Mouse (Mus musculus) MEL-GATA-1-ER (cell line): Measurements from ENCODE around the gene Ispd.

Experiments used
- DNase-seq: peaks from one replicate; pipeline ENCODE4 v3.0.0-alpha.2; 2012; ENCODE audit warnings: low read depth; ENCODE audit errors: extremely low read depth

Gene Ispd

DNA sequence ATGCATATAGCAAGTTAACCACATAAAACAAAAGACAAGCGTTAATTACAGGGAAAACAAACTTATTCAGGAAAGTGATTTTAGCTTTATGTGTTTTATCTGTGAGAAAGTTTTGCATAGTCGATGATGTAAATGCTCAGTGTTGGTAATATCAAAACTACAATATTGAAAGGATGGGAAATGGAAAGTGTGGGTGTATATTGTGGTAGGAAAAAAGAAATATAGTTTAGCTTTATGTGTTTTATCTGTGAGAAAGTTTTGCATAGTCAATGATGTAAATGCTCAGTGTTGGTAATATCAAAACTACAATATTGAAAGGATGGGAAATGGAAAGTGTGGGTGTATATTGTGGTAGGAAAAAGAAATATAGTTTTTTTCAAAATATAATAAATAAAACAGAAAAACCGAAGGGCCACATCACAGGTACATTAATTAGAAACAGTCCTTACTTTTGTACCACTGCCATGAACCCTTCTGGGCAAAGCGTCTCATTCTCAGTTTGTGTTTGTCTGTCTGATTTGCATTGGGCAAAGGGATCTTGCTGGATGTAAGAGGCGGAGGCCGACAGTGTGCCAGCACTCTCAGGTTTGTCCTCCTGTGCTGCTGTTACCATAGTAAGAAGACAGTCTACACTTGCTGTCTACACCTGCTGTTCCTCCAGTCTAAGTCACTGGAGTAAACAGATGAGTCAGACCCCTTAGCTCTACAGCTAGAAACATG is 87.2 kb downstream of the Ispd start:
- no peak for DNase-seq

DNA sequence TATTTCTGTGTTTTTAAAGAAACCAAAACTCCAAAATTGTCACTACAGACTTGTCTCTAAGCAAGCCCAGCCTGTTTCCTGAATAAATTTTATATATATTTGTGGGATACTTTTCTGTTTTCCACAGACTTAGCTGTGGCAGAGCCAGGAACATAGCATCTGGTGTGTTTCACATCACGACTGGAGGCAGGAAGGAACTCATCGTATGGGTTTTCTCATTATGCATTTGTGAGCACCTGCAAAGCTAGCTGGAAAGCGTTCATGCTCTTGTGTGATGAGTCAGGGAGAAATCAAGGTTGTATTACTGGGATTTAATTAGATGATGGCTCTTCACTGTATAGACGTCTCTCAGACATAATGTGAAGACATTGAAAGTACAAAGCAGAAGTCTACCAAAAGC is 90.2 kb downstream of the Ispd start:
- DNase-seq = no peak

DNA sequence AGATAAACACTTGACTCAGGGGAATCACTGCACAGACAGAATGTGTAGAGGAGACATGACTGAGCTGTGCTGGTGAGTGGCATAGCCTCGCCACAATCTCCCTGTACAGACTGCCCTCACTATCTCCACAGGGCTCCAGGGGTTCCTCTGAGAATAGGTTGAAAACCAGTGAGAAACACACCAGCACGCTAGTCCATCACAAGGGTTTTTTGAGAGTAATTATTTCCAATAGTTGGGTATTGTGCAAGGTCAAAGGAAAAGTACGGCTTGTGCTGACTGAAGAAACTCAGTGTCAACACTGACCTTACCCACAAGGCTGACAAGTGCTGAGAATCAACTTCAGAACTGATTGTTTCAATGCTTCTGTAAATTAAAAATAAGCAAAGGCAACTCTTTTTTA is 92.9 kb downstream of the Ispd start:
- no peak for DNase-seq

DNA sequence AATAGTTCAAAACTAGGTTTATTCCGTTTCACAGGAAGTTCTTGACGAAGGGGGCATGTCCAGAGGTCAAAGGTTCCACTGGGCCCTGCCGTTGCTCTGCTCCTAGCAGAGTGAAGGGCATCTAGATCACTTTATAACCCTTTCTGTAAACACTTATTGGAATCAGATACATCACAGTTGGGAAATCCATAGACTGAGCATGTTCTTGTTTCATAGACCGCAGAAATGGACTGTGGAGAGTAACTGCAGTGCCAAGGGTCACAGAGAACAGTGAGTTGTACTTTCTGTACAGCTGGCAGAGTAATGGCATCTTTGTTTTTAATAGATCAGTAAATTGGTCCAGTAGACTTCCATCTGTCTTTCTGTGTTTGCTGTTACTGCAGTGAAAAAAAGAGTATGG is 94.0 kb downstream of the Ispd start:
- no peak for DNase-seq

DNA sequence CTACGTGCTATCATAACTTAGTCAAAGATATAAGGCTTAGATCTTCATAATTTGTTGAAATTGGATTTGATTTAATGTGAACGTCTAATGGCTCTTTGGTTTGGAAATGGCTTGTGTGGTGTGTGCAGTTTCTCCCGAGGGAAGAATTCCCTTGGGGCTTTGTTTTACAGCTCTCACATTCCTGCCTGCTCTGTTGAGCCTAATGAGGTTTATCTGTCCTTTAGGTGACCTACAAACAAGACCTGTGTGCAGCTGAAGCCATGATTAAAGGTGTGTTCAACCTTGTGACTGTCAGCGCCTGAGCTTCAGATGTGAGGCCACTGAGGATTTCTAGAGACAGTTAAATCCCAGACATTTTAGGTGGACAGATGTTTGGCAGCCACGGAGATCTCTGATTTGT is 95.2 kb downstream of the Ispd start:
- DNase-seq = no peak

DNA sequence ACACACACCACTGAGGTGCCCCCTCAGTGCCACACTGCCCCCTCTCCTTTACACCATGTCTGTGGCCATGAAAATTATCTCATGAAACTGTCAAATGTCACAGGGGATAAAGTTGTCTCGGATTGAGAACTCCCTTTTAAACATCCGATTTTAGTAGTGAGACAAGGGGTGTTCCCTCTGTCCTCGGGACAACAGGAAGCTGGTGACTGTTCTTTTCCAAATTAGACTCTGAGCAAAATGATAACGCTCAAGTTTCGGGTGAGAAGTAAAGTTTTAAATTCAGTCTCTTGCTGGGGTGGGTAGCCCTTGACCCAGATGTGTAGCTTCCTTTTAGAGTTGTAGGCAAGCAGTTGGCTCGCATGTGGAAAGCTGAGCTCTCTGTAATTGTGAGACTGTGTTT is 96.3 kb downstream of the Ispd start:
- DNase-seq = no peak

DNA sequence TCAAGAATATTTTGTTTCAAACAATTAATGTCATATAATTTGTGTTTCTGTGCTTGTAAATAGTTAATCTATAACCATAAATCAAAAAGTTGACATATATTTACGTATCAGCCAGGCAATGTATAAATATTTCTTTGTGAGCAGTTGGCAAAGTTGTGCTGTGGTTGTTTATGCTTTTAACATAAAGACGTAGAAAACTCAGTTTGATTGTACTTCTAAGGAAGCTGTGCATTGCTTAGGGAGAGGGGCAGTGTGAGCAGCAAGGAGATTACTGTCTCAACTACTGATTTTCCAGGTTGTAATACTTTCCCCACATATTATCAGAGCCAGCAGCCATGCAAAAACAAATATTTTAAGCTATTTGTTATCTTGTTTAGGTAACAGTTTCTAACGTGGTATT is 96.7 kb downstream of the Ispd start:
- DNase-seq = no peak

DNA sequence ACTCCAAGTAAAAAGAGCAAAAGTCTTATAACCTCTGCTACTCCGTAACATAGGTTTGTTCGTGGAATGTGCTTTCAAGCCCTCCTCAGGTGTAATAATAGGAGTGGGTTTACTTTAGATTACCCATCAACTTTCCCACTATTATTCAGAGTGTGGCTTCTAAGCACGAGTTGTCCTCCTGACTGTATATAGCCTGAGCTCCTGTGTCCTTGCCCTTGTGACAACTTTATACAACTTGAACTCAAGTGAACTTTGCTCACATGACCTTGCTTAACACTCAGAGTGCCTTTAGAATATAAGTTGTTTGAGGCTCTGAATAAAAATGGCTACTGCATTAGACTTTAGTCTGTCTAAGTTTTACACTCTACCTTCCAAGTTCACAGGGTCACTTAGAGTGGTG is 100.5 kb downstream of the Ispd start:
- no peak for DNase-seq

DNA sequence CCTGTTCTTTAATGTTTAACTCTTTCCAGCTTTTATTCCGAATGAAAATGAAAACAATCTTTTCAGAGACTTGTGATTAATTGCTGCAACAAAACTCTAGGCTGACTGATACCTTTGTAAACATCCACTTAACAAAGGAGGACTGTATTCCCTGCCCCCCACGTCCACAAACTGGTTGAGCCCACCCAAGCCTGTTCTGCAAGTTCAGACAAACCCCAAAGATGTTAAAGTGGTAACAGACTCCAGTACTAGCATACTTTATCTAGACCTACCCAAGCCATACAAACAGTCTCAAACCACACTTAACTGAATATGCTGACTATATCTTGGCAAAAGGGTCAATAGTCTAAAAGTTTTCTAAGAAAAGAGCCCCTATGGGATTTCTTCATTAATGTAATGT is 102.1 kb downstream of the Ispd start:
- no peak for DNase-seq

DNA sequence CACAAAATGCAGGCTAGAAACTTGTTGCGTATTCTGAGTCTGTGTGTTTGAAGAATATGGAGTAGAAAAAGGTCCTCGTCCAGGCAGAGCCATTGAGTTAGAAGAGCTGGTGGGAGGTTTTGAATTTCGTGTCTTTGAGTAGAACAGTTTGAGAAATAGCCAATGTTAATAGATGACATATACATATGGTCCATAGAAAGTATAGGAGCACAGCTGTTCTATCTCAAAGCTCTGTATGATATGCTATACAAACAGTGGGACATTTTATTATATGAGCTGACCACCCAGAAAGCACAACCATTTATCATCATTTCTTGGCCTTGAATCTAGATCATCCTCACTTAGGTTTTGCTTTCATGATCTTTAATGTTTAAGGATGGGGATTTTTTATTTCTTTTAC is 116.3 kb downstream of the Ispd start:
- no peak for DNase-seq

DNA sequence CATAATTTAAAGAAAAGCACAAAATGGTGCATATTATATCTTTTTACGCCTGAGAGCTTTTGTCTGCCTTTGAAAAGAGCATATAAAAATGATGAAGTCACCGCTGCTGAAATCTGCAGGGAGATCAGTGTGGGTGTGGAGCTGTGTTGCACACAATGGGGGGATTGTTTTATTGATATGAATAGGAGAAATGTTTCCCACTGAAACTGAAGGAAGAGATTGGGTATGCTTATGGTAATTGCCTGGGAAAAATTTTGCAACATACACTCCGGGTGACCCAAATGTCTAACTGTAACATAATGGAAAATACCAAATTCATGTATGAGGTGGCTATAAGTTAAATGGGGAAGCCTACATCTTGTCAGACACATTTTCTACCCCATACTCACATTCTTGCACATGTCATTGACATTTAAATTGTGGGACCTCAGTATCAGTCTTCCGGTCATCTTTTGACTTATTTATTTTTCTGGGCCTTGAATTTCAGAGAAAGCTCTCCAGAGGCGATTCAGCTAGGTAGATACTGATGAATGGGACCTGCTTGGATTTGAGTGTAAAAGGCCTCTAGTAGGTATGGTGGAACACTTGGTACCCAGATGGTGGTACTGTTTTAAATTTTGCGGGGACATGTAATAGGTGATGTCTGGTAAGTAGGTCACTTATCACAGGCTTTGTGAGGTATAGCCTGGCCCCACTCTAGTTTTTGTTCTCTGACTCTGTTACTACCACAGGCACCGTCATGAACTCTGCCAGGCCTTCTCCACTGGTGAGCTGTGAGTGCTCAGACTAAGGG is 126.1 kb downstream of the Ispd start:
- DNase-seq = no peak

DNA sequence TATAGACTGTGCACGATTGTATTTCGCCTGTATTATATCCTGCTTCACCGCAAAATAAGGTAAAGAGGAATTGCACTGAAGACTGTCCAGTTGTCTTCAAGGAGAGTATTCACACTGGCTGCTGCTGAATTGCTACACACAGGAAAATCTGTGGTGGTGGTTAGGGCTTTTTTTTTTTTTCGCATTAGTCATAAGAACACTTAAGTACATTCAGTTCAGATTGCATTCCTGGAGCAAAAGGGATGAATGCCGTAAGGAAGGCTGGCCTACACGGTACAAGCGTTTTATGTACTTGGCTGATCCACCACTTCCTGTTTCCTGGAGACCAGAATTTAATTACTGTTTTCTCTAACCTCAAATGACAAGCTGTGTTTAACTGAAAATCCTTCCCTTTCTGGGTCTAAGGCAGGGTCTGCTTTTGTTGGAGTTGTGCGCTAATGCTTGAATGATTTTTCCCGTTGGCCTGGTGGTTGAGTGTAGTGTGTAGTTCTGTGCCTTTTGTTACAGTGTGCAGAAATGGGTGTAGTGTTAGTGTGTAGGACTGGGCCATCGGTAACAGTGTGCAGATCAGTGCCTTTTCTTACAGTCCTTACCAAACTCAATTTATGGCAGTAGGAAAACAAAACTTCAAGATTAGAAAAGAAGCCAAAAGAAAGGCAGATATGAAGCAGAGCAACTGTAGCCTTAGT is 128.8 kb downstream of the Ispd start:
- DNase-seq = no peak

DNA sequence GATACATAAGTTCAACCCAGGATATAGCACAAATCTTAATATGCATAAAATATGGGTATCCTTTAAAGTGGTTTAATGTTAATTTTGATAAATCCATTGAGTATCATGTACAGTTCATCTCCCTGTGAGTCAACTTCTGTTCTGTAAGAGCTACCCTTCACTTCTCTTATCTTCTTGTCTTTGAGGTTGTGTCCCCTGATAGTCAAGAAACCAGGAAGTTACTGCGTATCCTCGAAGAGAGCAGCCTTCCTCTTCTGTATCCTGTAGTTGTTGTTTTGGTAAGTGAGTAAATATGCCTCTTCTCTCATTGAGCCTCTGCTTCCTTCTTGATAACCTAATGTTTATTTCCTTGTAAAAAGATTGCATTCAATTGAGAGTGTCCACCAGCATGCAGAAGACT is 140.5 kb downstream of the Ispd start:
- DNase-seq = peak; percentile 39

DNA sequence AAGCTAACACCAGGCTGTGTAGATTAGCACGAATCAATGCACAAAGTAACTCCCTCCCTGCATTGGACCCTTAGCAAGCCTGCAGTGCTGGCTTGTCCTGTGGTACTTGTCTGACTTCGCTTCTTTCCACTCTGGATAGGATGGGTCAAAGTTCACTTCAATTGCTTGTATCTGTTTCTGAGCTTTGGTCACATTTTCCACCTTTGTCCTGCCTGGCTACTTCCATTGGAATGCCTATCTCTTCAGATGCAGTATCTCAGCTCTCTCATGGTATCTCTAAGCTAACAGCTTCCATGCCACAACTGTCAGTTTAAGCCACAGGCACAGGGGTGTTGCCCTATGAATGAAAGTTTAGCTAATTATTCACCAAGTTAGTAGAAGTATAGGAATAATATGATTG is 142.3 kb downstream of the Ispd start:
- no peak for DNase-seq

DNA sequence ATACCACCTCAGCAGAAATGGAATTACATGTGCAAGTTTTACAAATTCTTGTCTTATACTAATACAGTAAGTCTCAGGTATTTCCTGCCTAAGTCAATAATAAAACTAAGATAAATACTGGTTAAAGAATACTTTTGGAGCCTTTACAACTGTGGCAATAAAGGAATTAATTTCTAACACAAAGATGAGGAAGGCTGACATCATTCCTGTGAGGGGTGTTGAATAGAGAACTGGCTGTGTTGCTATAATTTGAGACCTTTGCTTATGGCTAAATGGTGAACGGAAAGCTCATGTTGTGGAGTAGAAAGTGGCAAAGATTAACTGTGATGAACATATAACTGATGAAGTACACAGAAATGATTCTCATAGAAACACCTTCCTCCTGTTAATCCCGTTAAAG is 149.7 kb downstream of the Ispd start:
- no peak for DNase-seq

DNA sequence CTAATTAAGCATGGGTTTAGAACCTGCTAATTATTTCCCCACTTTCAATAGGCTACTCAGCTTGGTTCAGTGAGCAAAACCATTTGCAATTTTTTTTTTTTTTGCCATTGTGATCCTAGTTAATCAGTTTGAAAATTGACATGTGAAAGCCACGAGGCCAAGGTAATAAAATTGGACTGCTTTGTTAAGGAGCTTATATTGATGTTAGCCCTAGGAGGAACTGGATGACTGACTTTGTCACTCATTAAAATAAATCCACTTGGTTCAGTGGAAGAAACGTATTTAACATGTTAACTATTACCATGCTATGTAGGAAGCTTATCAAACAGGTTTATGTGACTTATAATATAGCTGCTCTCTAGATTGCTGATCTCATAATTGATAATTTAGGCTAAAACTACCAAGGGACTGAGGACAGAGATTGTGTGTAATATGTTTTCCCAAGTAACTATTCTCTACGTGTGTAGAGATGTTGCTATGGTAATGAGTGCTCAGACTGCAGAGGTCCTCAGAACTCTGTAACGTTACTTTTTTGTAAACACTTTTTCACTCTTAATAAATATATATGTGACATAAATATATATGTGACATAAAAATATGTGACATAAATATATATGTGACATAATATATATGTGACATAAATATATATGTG is 150.3 kb downstream of the Ispd start:
- DNase-seq = no peak

DNA sequence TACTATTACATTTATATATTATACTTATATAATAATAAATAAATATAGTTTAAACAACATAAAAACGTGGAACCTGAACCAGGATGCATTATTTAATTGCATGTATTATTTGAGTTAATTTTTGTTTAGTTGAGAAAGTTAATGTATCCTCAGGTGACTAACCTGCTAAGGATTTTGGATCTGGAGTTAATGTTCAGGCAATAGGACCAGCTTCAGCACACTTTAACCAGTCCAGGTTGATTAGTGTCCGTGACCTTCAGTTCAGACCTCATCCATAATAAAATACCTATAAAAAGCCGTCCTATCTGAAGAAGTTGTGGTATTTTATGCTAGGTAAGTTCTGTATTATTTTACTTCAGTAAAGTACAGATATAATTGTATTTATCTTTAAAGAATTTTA is 151.3 kb downstream of the Ispd start:
- DNase-seq = no peak

DNA sequence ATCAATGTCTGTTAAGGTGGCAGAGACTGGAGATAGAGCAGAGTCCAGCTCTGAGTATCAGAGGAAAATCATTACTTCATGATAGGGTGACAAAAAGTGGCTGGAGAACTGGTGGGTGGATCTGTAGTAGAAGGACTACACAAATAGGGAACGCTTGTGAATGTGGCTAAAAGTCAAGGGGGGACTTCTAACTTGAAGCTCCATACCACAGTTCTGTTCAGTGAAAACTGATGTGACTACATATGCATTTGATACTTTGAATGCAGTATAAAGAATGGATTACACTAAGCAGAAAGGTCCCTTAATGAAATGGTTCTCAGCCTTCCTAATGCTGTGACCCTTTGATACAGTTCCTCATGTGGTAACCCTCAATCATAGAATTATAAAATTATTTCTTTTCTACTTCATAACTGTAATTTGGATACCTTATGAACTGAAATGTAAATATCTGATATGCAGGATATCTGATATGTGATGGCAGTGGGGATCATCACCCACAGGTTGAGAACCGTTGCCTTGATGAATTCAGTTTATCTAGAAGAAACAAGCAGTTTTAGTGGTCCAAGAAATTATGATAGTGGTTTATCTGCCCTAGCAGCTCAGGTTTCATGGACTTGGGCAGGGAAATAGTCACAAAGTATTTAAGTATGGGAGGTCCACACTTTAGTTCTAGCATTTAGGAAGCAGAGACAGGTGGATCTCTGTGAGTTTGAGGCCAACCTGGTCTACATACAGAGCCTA is 152.1 kb downstream of the Ispd start:
- no peak for DNase-seq

DNA sequence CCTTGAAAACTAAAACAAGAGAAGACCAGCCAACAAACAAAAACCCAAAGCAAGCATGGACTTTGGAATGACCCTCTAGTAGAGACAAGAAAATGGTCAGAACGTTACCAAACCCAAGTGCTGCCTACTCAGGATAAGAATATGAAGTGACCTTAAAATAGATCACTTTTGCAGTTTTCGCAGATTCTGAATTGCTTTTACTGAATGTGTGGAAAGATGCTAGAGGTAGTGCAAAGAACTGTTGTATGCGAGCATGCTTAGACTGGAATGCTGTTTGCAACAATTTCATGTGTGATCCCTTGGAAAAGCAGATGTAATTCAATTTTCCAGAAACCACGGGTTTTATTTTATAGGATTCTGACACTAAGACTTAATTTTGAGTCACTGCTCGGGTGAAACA is 153.3 kb downstream of the Ispd start:
- no peak for DNase-seq

DNA sequence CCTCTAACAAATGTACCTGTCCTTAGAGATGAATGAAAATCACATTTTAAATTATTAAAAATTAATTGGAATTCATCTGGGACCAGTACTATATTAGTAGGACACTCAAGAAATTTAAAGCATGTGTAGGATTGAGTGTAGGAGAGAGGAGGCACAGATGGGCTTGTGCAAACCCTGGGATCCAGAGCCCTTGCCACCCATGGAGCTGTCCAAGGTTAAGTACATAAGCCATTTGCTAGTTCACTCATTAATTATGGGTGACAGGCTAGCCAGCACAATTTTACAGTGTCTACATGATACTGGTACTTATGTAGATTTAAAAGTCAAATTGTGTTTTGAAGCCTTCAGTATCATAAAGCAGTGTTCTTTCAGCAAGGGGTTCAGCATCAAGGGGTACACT is 164.1 kb downstream of the Ispd start:
- no peak for DNase-seq

DNA sequence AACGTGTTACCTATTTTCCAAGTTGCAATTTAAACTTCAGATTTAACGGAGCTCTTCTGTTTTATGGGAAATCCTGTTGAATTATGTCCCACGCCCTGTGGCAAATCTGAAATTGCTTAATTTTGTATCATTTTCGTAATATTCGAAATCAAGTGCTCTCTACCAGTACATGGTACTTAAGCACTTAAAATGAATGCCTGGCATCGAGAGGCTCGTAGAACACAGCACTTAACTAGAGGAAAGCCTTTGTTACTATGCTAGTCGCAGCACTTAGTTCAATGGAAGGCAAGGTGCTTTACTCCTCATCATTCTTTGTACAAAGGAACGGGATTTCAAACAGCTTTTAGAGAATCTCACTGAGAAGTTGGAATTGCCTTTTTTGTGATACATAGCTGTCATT is 168.2 kb downstream of the Ispd start:
- DNase-seq = no peak
